Mouse (Mus musculus): ENCODE data around the gene Tyr.
"Not testable (repeated sequence)": the region's sequence is repeated elsewhere in the genome, so short reads cannot be mapped to it uniquely, and the experiment has no call there.

The Tyr gene

DNA sequence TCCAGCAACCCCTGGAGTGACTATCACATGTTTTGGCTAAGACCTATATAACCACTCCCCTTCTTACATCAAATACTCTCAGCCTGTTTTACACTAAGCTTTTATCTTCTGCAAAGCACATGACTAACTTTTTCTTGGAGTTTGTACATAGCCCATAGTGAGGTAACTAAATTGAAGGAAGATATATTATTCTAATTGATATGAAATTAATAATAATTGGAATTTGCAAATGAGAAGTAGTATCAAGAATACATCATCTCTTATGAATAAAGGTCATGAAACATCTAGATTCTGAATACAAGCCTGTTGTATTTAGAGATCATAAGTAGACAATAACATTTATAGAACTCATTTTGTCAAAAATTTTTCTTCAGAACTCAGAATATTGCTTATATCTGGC, at the start of gene Tyr:
Gene Tyr (minus strand): TSS at position 101 of the 400 bp plus-strand sequence.
- no peak for DNase-seq

DNA sequence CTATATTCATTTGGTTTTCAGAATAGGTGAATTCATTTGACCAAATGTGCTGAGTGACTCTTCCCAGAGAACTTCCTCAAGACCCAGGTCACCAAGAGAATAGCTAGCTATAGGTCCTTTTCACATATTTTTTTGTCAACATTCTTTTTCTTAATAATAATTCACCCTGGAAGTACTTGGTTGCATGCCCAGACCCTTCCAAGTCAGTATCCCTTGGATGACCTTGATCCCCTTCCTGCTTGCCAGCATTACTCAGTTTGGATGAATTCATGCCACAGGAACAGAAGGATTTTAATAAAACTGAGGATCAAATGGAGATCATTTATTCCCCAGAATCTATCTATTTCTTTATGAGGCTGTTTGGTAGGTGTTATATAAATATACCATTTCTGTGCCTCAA, 45.7 kb upstream of the Tyr start:
- DNase-seq = no peak

GRCm38 (mm10) chr7:87494124-87494682, 891 bp upstream of the Tyr start:
- DNase-seq = no peak

DNA sequence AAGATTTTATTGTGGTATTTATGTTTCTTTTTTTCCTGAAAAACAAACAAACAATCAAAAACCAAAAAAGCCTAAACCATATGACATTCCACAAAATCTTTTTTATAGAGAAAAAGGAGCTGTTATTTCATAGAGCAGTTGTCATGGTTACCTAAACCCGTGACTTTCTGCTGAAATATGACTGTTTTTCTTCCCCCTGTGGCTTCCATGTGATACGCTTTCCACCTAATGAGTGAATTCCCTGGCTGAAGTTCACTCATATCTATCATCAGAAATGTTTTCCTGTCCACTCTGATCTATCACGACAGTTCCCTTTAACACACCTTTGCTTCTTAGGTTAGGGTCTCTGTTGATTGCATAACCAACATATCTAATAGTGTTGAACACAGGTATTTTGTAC, 5.3 kb downstream of the Tyr start:
- no peak for DNase-seq

GRCm38 (mm10) chr7:87413271-87413670, 80.0 kb downstream of the Tyr start:
- no peak for DNase-seq

- not testable (repeated sequence) for DNase-seq
Observed at GRCm38 (mm10) chr7:87411373-87411772, 81.9 kb downstream of the Tyr start.

DNA sequence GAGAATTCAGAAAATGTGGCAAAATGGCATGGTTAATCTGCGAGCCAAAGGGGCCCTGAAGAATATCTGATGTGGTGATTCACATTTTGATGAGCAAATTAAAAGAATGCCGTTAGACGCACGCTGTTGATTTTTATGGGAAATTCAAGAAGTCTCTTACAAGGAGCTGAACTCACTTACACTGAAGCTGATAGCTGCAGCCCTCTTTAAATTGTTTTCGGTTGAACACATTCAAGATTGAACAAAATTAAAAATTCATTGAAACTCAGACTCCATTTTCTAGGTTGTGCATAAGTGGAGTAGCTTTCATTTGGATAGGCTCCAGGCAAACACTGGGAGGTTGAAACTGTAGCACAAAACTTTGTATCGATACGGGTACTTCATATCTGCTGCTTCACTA, 96.3 kb downstream of the Tyr start:
- DNase-seq = no peak

DNA sequence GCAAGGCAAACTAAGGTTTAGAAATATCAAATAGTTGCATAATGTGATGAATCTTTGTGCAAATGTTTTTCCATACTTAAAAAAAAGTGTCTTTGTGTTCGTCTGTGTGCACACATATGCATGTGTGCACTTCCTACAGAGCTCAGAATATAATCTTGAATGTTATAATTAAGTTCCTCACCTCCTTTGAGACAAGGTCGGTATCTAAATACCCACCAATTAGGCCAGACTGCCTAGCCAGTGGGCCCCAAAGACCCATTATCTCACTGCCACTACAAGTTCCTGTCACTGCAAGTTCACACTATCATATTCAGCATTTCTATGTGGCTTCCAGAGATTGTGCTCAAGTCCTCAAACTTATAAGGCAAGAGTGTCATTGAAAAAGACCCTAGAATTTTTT, 118.4 kb downstream of the Tyr start:
- DNase-seq = no peak
